Mouse (Mus musculus): ENCODE data around the gene Nos1ap.

Gene Nos1ap

DNA sequence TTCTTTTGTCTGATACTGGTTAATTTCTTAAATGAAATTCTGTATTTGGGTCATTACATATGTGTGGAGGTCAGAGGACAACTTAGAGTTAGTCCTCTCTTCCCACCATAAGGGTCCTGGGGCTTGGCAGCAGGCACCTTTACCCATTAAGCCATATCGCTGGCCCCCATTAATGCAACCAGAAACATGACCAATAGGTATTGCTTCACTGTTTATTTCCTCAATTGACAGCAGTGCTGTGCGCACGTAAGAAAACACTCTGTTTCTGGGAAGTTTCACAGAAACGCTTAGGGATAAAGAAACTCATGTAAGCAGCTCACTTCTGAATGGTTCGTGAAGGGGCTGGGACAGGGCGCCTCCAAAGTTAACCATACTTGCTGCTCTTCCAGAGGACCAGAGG lies 44.4 kb downstream of the Nos1ap start:
- DNase-seq, result no peak

GRCm38 (mm10) chr1:170539507-170539906 lies 50.2 kb downstream of the Nos1ap start:
- DNase-seq, result no peak

DNA sequence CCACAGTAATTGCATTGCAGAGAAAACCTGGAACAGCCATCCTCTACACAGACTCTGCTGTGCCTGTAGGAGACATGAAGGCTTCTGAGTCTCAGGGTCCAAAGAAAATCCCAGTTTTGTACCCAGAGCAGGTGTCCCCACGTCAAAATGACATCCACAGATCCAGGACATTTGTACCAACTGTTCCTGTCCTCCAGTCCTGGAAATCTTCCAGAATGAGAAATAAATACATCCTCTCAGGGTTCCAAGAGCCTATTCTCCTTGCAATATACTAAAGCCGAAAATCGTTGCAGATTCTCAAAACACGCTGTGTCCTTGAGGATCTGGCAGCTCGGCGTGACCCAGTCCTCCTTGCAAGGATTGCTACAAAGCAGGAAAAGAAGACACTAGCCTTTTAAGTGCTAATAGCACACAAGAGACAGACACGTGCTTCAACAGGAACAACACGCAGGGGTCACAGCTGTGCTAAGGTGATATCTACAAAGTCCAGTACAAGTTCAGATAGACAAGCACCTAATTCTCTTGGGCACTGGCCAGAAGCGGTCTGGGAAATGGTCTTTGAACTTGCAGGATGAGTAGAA lies 51.1 kb downstream of the Nos1ap start:
- no peak for DNase-seq

DNA sequence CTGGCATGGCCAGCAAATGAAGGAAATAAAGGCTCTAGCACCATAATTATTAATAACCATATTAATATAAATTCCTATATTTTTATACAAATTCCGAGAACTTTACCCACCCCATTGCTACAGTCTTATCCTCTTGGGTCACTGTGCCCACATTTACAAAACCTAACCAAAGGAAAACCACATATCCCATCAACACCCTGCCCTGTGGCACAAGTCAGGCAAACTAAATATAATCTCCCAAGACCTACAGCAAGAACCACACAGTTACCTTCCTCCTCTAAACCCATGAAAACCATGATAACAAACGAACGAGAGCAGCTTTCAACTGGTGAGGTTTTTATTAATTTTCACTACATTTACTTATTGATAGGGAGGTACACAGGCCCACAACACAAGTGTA lies 53.3 kb downstream of the Nos1ap start:
- no peak for DNase-seq

- DNase-seq, result no peak
These were observed 54.4 kb downstream of the Nos1ap start for GRCm38 (mm10) chr1:170535221-170535620.

GRCm38 (mm10) chr1:170531286-170531685 lies 58.4 kb downstream of the Nos1ap start:
- DNase-seq, result no peak

DNA sequence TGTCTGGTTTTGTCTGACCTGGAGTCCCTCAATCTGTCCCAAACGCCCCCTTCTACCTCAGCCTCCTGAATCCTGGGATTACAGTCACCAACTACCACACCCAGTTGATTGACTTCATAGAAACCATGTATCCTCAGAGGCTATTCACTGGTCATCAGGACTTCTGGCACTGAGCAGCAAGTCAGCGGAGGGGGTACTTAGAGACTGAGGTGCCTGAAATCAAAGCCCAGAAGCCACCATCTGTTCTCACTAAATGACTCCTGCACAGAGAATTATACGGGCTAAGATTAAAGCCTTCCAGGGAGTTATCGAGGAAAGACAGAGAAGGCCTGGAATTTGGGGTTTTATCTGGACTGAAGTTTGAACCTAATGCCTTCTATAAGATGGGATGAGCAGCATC lies 59.2 kb downstream of the Nos1ap start:
- DNase-seq, result no peak

GRCm38 (mm10) chr1:170522891-170523290 lies 66.8 kb downstream of the Nos1ap start:
- no peak for DNase-seq

GRCm38 (mm10) chr1:170521520-170522205 lies 68.0 kb downstream of the Nos1ap start:
- no peak for DNase-seq

- DNase-seq, result no peak
These were observed 69.5 kb downstream of the Nos1ap start for GRCm38 (mm10) chr1:170520206-170520605.

DNA sequence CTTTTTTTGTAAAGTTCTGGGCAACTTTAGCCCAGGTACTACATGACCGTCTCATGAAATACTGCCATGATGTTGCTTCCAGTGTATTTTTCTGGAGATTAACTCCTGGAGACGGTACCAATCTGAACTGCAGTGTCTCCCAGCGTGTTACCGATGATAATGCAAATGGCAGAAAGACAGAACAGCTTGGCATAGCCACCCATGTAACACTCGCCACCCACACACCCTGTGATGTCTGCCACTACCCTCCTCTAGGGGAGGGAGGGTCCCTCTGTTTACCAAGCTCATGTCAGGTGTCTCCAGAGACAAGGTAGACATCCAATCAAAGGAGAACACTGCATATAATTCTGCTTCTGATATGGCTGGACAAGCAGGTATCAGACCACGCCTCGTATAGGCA lies 70.0 kb downstream of the Nos1ap start:
- DNase-seq, result no peak

- no peak for DNase-seq
These were observed 73.5 kb downstream of the Nos1ap start for GRCm38 (mm10) chr1:170516182-170516581.

- DNase-seq, result no peak
These were observed 74.2 kb downstream of the Nos1ap start for GRCm38 (mm10) chr1:170515455-170515854.

- DNase-seq, result no peak
These were observed 75.4 kb downstream of the Nos1ap start for GRCm38 (mm10) chr1:170514226-170514625.

DNA sequence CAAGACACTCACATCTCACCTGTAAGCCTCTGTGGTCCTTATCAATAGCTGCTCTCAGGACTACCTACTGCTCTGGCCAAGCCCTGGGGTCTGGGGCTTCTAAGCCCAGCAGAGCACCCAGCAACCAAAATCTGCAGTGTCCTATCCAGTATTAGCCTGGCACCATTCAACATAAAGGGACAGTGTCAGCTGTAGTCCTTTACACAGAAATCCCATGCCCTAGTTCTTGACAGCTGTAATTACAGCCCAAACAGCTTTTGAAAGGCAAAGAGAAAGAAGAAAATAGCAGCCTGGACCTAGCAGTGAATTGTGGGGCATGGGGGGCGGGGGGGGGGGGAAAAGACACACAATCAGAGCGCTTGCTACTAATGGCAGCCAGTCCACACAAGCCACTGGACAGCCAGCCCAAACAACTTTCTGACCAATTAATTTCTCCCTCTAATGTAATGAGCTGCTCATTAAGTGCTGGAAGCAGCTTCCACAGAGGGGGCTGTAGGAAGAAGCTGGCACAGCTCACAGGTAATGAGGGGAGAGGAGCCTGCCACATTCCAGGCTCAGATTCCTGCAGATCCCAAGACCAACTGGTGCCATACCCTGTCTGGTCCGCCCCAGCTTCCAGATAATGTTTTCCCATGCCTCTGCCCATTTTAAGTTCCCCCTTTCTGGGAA lies 77.1 kb downstream of the Nos1ap start:
- no peak for DNase-seq

DNA sequence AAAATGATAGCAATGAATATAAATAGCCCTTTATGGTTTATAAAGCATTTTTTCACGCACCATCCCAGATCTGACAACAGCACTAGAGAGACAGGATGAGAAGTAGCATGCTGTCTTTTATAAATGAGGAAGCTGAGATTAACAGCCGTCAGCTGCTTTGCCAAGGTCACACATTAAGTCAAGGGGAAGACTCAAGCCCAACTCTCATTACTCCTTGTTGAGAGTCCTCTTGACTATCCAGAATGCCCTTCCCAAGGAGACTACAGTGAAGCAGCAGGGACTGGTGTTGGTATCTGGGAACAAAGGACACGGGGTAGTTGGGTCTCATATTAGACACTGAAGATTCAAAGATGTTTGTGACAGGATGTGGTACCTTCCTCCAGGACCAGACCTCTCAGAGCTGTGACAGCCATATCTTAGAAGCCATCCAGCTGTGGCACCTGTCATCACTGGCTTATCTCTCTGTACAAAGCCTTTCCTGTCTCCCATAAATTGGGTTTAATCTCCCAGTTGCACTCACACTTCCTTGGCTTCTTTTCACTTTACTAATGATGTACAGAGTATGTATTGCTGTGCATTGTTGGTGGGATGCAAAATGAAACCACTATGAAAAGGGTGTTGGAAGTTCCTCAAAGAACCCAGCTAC lies 78.9 kb downstream of the Nos1ap start:
- DNase-seq, result no peak

- no peak for DNase-seq
These were observed 83.4 kb downstream of the Nos1ap start for GRCm38 (mm10) chr1:170506309-170506708.

DNA sequence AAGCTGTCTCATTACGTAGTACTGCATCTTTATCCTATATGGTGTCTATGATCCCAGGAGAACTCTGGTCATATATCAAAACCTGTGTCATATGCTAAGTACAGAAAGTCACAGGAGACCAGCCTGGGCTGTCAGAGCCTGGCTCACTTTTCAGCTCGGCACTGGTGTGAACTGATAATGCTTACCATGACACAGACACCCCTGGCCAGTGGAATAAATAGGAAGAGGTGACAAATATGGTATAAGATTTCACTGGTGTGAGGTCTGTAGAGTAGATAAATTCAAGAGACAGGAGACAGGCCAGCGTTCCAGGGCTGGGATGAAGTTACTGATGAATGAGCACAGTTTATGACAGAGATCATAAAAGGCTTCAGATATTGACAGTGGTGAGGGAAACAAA lies 84.6 kb downstream of the Nos1ap start:
- no peak for DNase-seq

GRCm38 (mm10) chr1:170504378-170504777 lies 85.3 kb downstream of the Nos1ap start:
- DNase-seq, result no peak

DNA sequence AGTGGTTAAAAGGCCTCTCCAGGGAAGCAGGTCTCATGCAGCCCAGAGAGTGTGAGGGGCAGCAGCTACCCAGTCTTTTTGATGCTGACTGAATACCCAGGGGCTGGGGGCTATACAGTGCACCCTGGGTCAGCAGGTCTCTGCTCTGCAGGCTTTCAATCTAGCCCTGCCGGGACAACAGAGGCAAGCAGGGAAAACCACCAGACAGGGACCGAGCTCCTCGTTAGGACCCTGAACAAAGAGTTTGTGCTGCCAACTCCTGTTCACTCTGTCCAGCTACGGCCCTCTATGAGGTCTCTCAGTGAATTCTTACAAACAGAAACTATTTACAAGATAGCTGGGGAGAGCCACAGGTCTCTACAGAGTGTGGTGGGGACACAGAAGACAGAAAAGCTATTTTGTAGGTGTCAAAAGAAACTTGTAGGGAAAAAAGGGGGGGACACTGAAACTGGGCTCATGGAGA lies 86.4 kb downstream of the Nos1ap start:
- no peak for DNase-seq

DNA sequence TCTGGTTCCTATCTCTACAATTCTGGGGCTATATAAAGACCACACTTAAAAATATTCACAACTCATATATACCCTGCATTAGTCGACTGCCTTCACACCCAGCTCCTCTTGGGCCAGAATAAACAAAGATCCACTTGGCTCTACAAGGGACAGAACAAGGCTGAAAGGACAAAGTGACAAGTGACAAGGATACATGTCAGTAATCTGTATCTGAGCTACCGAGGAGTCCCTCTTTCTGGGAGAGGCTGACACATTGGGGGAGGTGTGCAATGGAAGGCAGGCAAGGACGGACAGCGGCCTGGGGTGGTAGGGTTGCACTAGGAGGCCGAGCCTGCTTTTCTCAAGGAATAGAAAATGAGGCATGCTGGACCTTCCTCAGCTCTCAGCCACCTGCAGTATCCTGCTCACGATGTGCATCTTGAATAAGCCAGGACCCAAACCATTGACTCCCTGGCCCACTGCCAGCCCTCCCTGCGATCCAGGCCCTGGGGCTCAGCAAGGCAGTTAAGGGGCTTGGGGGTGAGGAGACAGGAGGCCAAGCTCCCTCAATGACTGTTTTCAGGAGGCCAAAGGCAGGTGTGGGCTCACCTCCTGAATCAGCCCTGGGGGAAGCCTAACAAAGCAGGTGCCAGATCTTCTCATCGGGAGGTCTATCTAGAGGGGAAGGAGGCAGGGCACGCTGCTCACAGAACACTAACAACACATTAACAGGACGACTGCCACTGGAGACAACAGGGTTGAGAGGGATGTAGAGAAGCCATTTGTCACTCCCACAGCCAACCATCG lies 87.0 kb downstream of the Nos1ap start:
- DNase-seq, result no peak

DNA sequence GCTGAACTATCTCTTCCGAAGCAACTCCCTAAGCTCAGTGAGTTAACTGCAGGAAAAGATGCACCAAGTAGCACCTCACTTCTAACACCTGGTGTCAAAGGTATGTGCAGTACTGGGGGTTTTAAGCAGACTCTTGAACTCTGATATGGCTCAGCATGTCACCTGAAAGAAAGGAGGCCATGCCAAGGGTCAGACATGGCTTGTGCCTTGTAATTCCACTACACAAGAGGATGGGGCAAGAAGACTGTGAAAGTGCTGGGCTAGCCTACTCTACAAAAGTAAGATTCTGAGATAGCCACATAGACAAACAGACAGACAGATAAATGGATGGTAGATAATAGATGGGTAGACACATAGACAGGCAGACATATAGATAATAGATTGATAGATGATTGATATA lies 87.7 kb downstream of the Nos1ap start:
- DNase-seq, result no peak

DNA sequence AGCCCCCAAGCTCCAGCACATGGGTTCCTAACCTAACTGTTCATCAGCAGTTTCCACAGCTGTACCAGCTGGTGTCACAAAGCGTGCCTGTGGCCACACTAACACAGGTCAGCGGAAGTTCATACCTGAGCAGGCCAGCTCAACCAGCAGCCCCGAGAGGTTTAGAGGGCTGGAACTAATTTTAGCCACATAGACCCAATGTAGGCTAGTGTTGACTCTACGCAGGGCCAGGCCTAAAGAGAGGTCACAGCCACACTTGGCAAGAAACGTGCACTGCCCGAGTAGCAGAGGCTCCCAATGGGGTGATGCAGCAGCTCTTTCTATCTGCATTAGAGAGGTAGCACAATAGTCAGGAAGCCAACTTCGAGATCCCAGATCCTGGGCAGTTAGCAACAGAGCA lies 88.1 kb downstream of the Nos1ap start:
- DNase-seq, result no peak
